Mouse (Mus musculus): ENCODE results near the gene Klhl20. TPM values are rescaled to one million over a fixed set of nuclear protein-coding genes. Genes with fewer than 3 reads are reported as not detected.

Klhl20 gene
- polyA plus RNA-seq, 1 experiment from 2014 or later, result 22.6 TPM

GRCm38 (mm10) chr1:161143216-161143615 is 11.9 kb upstream of the Klhl20 start:
- Histone ChIP-seq H3K4me3 (ENCODE audit: low read depth, low read length) (peak overlapping the region; percentile 31; the same call in 1 of the 2 replicates), H3K4me1 (ENCODE audit: control insufficient read depth, insufficient read depth, low read length) (no peaks in the 10 kb centered on the region), H3K27ac (ENCODE audit: low read depth, low read length) (no peak overlapping the region), H3K36me3 (ENCODE audit: control insufficient read depth, insufficient read depth, low read length) (no peaks in the 10 kb centered on the region), H3K9ac (replicated peaks; ENCODE audit: low read depth, low read length) (no peak overlapping the region), H3K4me2 (ENCODE audit: low read depth, low read length) (peak overlapping the region; percentile 52), H3K27me3 (ENCODE audit: control insufficient read depth, insufficient read depth, low read length) (no peaks in the 10 kb centered on the region), H3K9me3 (ENCODE audit: control insufficient read depth, low read length) (no peaks in the 10 kb centered on the region)
- ATAC-seq (ENCODE audit: low read depth), result no peak
- WGBS, result 91% methylated on average over 7 of the region's 7 CpGs

DNA sequence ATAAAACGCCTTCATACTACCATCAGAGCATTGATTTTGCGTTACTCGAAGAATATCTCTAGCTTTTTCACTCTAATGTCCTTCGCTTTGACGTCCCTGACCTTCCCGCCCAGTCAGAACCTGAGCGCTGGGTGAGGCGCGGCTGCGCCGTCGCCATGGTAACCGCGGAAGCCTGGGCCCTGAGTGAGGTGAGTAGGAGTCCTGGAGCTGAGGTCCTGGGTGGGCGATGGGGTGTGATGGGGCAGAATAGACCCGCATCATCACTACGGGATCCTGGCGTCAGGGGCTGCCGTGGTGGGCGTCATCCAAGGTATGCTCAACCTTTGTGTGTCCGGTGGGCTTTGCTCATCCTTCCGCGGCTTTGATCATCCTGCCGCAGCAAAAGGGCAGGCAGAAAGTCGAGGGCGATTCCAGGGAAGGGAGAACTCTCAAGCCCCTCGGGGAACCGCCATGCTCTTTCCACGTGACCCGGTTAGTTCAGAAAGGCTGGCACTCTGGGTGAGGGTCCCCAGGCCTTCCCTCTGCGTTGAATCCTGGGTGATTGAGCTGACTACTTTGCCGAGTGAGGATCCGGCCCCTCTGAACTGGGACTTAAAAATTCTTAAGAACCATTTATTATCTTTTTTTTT is 11.3 kb upstream of the Klhl20 start, which contains the start of gene Ankrd45:
Gene Ankrd45 (plus strand): TSS at position 161 of the 629 bp plus-strand sequence.
- H3K27ac ChIP-seq (ENCODE audit: low read depth, low read length), result no peak within 1 kb of the TSS
- peak within 1 kb of the TSS; percentile 41 for H3K9ac ChIP-seq (replicated peaks; ENCODE audit: low read depth, low read length)
- 6% methylated on average over 33 of the region's 33 CpGs for WGBS
- H3K36me3 ChIP-seq (ENCODE audit: control insufficient read depth, insufficient read depth, low read length), result no peaks in the 10 kb centered on the region
- H3K27me3 ChIP-seq (ENCODE audit: control insufficient read depth, insufficient read depth, low read length), result no peaks in the 10 kb centered on the region
- no peaks in the 10 kb centered on the region for H3K9me3 ChIP-seq (ENCODE audit: control insufficient read depth, low read length)
- H3K4me2 ChIP-seq (ENCODE audit: low read depth, low read length), result peak within 1 kb of the TSS; percentile 52
- H3K4me1 ChIP-seq (ENCODE audit: control insufficient read depth, insufficient read depth, low read length), result no peaks in the 10 kb centered on the region
- peak; percentile 97 for ATAC-seq (ENCODE audit: low read depth)
- peak within 1 kb of the TSS; percentile 31 for H3K4me3 ChIP-seq (ENCODE audit: low read depth, low read length)

GRCm38 (mm10) chr1:161140026-161140762 is 8.9 kb upstream of the Klhl20 start:
- no peak for ATAC-seq (ENCODE audit: low read depth)

GRCm38 (mm10) chr1:161139496-161139895 is 8.2 kb upstream of the Klhl20 start:
- Histone ChIP-seq H3K4me2 (ENCODE audit: low read depth, low read length) (no peak overlapping the region), H3K9me3 (ENCODE audit: control insufficient read depth, low read length) (no peaks in the 10 kb centered on the region), H3K9ac (replicated peaks; ENCODE audit: low read depth, low read length) (no peak overlapping the region), H3K36me3 (ENCODE audit: control insufficient read depth, insufficient read depth, low read length) (no peaks in the 10 kb centered on the region), H3K4me3 (ENCODE audit: low read depth, low read length) (no peak overlapping the region), H3K4me1 (ENCODE audit: control insufficient read depth, insufficient read depth, low read length) (no peaks in the 10 kb centered on the region), H3K27me3 (ENCODE audit: control insufficient read depth, insufficient read depth, low read length) (no peaks in the 10 kb centered on the region), H3K27ac (ENCODE audit: low read depth, low read length) (no peak overlapping the region)
- WGBS, result 91% methylated on average over 2 of the region's 2 CpGs
- no peak for ATAC-seq (ENCODE audit: low read depth)

More at GRCm38 (mm10) chr1:161140026-161140762, 8.9 kb upstream of the Klhl20 start:
- H3K4me2 ChIP-seq (ENCODE audit: low read depth, low read length), result no peak overlapping the region
- H3K36me3 ChIP-seq (ENCODE audit: control insufficient read depth, insufficient read depth, low read length), result no peaks in the 10 kb centered on the region
- WGBS, result 84% methylated on average over 9 of the region's 9 CpGs
- no peak overlapping the region for H3K9ac ChIP-seq (replicated peaks; ENCODE audit: low read depth, low read length)
- no peaks in the 10 kb centered on the region for H3K9me3 ChIP-seq (ENCODE audit: control insufficient read depth, low read length)
- H3K4me3 ChIP-seq (ENCODE audit: low read depth, low read length), result no peak overlapping the region
- no peaks in the 10 kb centered on the region for H3K4me1 ChIP-seq (ENCODE audit: control insufficient read depth, insufficient read depth, low read length)
- no peaks in the 10 kb centered on the region for H3K27me3 ChIP-seq (ENCODE audit: control insufficient read depth, insufficient read depth, low read length)
- no peak overlapping the region for H3K27ac ChIP-seq (ENCODE audit: low read depth, low read length)

- Histone ChIP-seq H3K9me3 (ENCODE audit: control insufficient read depth, low read length) (no peaks in the 10 kb centered on the region), H3K36me3 (ENCODE audit: control insufficient read depth, insufficient read depth, low read length) (no peaks in the 10 kb centered on the region), H3K4me2 (ENCODE audit: low read depth, low read length) (no peak overlapping the region), H3K27me3 (ENCODE audit: control insufficient read depth, insufficient read depth, low read length) (no peaks in the 10 kb centered on the region), H3K4me1 (ENCODE audit: control insufficient read depth, insufficient read depth, low read length) (peaks cover 12% of the 10 kb centered on the region), H3K9ac (replicated peaks; ENCODE audit: low read depth, low read length) (no peak overlapping the region), H3K27ac (ENCODE audit: low read depth, low read length) (no peak overlapping the region), H3K4me3 (ENCODE audit: low read depth, low read length) (no peak overlapping the region)
- 73% methylated on average over 1 of the region's 1 CpGs for WGBS
- ATAC-seq (ENCODE audit: low read depth), result no peak
These were observed 4.8 kb downstream of the Klhl20 start for GRCm38 (mm10) chr1:161126461-161126860.

DNA sequence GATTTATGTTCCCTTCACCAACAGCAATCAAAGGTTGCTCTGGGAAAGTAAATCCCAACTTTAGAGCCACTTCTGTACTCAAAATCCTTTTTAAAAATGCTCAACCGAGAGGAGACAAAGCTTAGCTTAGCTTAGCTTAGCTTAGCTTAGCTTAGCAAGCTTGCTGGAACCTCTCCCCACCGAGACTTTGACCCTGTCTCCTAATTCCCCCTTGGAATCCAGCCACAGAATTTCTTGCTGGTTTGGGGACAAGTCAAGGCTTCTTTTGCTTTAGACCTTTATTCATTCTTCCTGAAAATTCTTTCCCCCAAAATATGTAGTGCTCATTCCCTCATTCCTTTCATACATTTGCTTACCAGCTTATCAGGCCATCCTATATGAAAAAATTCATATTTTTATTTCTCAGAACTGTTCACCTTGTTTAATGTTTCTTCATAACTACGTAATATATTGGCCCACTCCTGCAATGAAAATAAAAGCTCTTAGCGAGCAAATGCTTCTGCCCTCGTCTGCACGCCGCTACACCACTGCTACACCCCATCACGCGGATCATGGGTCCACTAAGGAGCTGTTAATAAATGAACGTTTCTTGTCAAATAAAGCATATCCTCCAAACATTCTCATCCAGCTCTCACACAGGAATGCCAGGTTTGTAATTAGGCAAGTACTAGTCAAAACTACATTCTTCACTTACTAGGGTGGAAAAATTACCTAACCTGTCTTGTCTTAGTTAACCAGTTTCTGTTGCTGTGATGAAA is 8.5 kb downstream of the Klhl20 start:
- no peak overlapping the region for H3K4me3 ChIP-seq (ENCODE audit: low read depth, low read length)
- H3K9me3 ChIP-seq (ENCODE audit: control insufficient read depth, low read length), result no peaks in the 10 kb centered on the region
- no peaks in the 10 kb centered on the region for H3K4me1 ChIP-seq (ENCODE audit: control insufficient read depth, insufficient read depth, low read length)
- no peak overlapping the region for H3K27ac ChIP-seq (ENCODE audit: low read depth, low read length)
- no peak overlapping the region for H3K9ac ChIP-seq (replicated peaks; ENCODE audit: low read depth, low read length)
- H3K27me3 ChIP-seq (ENCODE audit: control insufficient read depth, insufficient read depth, low read length), result no peaks in the 10 kb centered on the region
- 92% methylated on average over 10 of the region's 10 CpGs for WGBS
- H3K36me3 ChIP-seq (ENCODE audit: control insufficient read depth, insufficient read depth, low read length), result no peaks in the 10 kb centered on the region
- no peak for ATAC-seq (ENCODE audit: low read depth)
- no peak overlapping the region for H3K4me2 ChIP-seq (ENCODE audit: low read depth, low read length)

- no peak overlapping the region for H3K4me2 ChIP-seq (ENCODE audit: low read depth, low read length)
- H3K9me3 ChIP-seq (ENCODE audit: control insufficient read depth, low read length), result no peaks in the 10 kb centered on the region
- no peak overlapping the region for H3K27ac ChIP-seq (ENCODE audit: low read depth, low read length)
- no peaks in the 10 kb centered on the region for H3K27me3 ChIP-seq (ENCODE audit: control insufficient read depth, insufficient read depth, low read length)
- H3K4me3 ChIP-seq (ENCODE audit: low read depth, low read length), result no peak overlapping the region
- no peaks in the 10 kb centered on the region for H3K4me1 ChIP-seq (ENCODE audit: control insufficient read depth, insufficient read depth, low read length)
- no peak for ATAC-seq (ENCODE audit: low read depth)
- no peak overlapping the region for H3K9ac ChIP-seq (replicated peaks; ENCODE audit: low read depth, low read length)
- 0 out of 2 replicates have a peak, but pooled peaks cover under 1% of the 10 kb centered on the region for H3K36me3 ChIP-seq (ENCODE audit: control insufficient read depth, insufficient read depth, low read length)
These were observed 16.7 kb downstream of the Klhl20 start for GRCm38 (mm10) chr1:161114591-161114990.

DNA sequence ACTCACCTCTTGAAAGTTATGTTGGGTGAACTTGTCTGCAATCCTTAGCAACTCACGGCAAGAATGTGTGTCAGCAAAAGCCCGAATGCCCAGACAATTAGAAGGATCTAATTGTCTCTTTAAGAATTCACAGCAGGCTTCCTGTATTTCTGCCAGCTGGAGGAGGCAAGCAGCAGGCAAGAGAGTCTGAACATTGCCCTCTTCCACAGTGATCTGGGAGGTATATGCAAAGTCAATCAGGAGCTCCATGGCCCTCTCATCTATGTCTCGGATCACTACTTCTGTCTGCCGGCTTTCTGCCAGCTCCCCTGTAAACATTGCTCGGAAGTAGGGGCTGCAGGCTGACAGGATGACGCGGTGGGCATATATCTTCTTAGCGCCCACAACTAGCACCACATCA is 22.1 kb downstream of the Klhl20 start:
- no peak overlapping the region for H3K4me3 ChIP-seq (ENCODE audit: low read depth, low read length)
- no peaks in the 10 kb centered on the region for H3K27me3 ChIP-seq (ENCODE audit: control insufficient read depth, insufficient read depth, low read length)
- H3K4me1 ChIP-seq (ENCODE audit: control insufficient read depth, insufficient read depth, low read length), result no peaks in the 10 kb centered on the region
- H3K36me3 ChIP-seq (ENCODE audit: control insufficient read depth, insufficient read depth, low read length), result peaks cover 15% of the 10 kb centered on the region
- no peak overlapping the region for H3K4me2 ChIP-seq (ENCODE audit: low read depth, low read length)
- H3K27ac ChIP-seq (ENCODE audit: low read depth, low read length), result no peak overlapping the region
- no peak overlapping the region for H3K9ac ChIP-seq (replicated peaks; ENCODE audit: low read depth, low read length)
- no peak for ATAC-seq (ENCODE audit: low read depth)
- no peaks in the 10 kb centered on the region for H3K9me3 ChIP-seq (ENCODE audit: control insufficient read depth, low read length)
- 86% methylated on average over 8 of the region's 8 CpGs for WGBS

DNA sequence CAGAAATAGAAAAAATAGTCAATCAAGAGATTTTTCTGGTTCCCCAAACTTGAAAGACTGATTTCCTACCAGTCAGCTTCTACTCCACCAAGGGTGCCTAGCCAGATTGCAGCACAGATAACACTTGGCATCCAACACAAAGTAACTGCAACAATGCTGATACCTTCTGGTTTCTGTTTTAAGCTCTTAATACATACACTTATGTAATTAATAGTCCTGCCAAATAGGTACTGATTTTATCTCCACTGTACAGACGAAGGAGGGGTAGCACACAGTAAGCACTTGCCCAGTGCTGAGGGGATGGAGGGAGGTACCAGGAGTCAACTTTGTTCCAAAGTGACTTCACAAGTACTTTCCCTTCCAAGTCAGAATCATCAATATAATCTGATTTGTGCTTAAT is 27.5 kb downstream of the Klhl20 start:
- H3K4me3 ChIP-seq (ENCODE audit: low read depth, low read length), result no peak overlapping the region
- H3K4me1 ChIP-seq (ENCODE audit: control insufficient read depth, insufficient read depth, low read length), result no peaks in the 10 kb centered on the region
- WGBS, result 90% methylated on average over 1 of the region's 1 CpGs
- no peaks in the 10 kb centered on the region for H3K9me3 ChIP-seq (ENCODE audit: control insufficient read depth, low read length)
- no peak overlapping the region for H3K4me2 ChIP-seq (ENCODE audit: low read depth, low read length)
- H3K27ac ChIP-seq (ENCODE audit: low read depth, low read length), result no peak overlapping the region
- H3K36me3 ChIP-seq (ENCODE audit: control insufficient read depth, insufficient read depth, low read length), result peaks cover 16% of the 10 kb centered on the region
- no peaks in the 10 kb centered on the region for H3K27me3 ChIP-seq (ENCODE audit: control insufficient read depth, insufficient read depth, low read length)
- ATAC-seq (ENCODE audit: low read depth), result no peak
- H3K9ac ChIP-seq (replicated peaks; ENCODE audit: low read depth, low read length), result no peak overlapping the region
